Mouse (Mus musculus) ES-Bruce4 (cell line): Measurements from ENCODE around the gene Ptprt. TPM values are rescaled to one million over a fixed set of nuclear protein-coding genes. Genes with fewer than 3 reads are reported as not detected.

Experiments
- H3K27ac ChIP-seq: 2 replicates; pipeline ENCODE4 v1.5.1; 2012; ENCODE audit warnings: low read length, inconsistent platforms; ENCODE audit not compliant: insufficient read depth
- H3K27me3 ChIP-seq: 2 replicates; pipeline ENCODE4 v1.6.1; 2012; ENCODE audit warnings: mild to moderate bottlenecking, low read length, inconsistent platforms; ENCODE audit not compliant: control insufficient read depth, poor library complexity, insufficient read depth, severe bottlenecking
- H3K36me3 ChIP-seq: 2 replicates; pipeline ENCODE4 v1.6.1; 2012; ENCODE audit warnings: inconsistent platforms, mild to moderate bottlenecking, low read length, moderate library complexity; ENCODE audit not compliant: control insufficient read depth, poor library complexity, insufficient read depth, severe bottlenecking
- H3K4me1 ChIP-seq: one replicate; pipeline ENCODE4 v1.8.1; 2011; ENCODE audit warnings: low read length; ENCODE audit not compliant: control insufficient read depth, insufficient read depth
- H3K4me3 ChIP-seq: 2 replicates; pipeline ENCODE4 v1.5.1; 2011; ENCODE audit warnings: low read depth, mild to moderate bottlenecking, low read length
- H3K9ac ChIP-seq: 2 replicates; pipeline ENCODE4 v1.6.1; 2012; ENCODE audit warnings: low read depth, mild to moderate bottlenecking, inconsistent platforms; ENCODE audit not compliant: poor library complexity, severe bottlenecking
- H3K9me3 ChIP-seq: replicated peaks from 2 replicates; pipeline ENCODE4 v1.6.1; 2012; ENCODE audit warnings: mild to moderate bottlenecking, low read length, inconsistent platforms; ENCODE audit not compliant: control insufficient read depth, poor library complexity, insufficient read depth, severe bottlenecking
- CTCF ChIP-seq: IDR thresholded peaks from one replicate; pipeline ENCODE4 v1.8.1; 2011; ENCODE audit warnings: low read depth, low read length
- EP300 ChIP-seq: IDR thresholded peaks from 2 replicates; pipeline ENCODE4 v1.6.1; 2011; ENCODE audit warnings: low read depth, low read length; ENCODE audit not compliant: insufficient read depth
- POLR2A ChIP-seq: IDR thresholded peaks from one replicate; pipeline ENCODE4 v1.8.1; 2011; ENCODE audit warnings: low read length; ENCODE audit not compliant: insufficient read depth
- polyA plus RNA-seq: library from polyadenylated mRNA; stranded (reverse); fragments of >200 nt; gene quantifications from 2 replicates; pipeline ENCODE4 v1.2.4, GENCODE M21; 2011; ENCODE audit warnings: low read depth; ENCODE audit not compliant: missing spikeins, insufficient read depth, insufficient read length

The Ptprt gene
- polyA plus RNA-seq, 1 experiment: 5.1 TPM

- no peaks in the 10 kb centered on the region for H3K27me3 ChIP-seq
- H3K9me3 ChIP-seq: no peaks in the 10 kb centered on the region
- no peak overlapping the region for H3K4me3 ChIP-seq
- no peak overlapping the region for H3K9ac ChIP-seq
- H3K4me1 ChIP-seq: no peaks in the 10 kb centered on the region
- H3K27ac ChIP-seq: no peak overlapping the region
- TF ChIP-seq CTCF: no peak
- TF ChIP-seq POLR2A: no peak
- TF ChIP-seq EP300: no peak
- no peaks in the 10 kb centered on the region for H3K36me3 ChIP-seq
Observed at GRCm38 (mm10) chr2:161945424-161945823, 715.5 kb downstream of the Ptprt start.

- H3K27ac ChIP-seq: no peak overlapping the region
- no peak overlapping the region for H3K9ac ChIP-seq
- H3K9me3 ChIP-seq: no peaks in the 10 kb centered on the region
- no peaks in the 10 kb centered on the region for H3K36me3 ChIP-seq
- TF ChIP-seq CTCF: no peak
- TF ChIP-seq POLR2A: no peak
- no peak for TF ChIP-seq EP300
- no peaks in the 10 kb centered on the region for H3K4me1 ChIP-seq
- no peak overlapping the region for H3K4me3 ChIP-seq
- H3K27me3 ChIP-seq: no peaks in the 10 kb centered on the region
Observed at GRCm38 (mm10) chr2:161944689-161945088, 716.3 kb downstream of the Ptprt start.

GRCm38 (mm10) chr2:161941991-161942390 lies 719.0 kb downstream of the Ptprt start:
- Histone ChIP-seq H3K9me3 (no peaks in the 10 kb centered on the region), H3K4me1 (no peaks in the 10 kb centered on the region), H3K27me3 (no peaks in the 10 kb centered on the region), H3K4me3 (no peak overlapping the region), H3K36me3 (no peaks in the 10 kb centered on the region), H3K27ac (no peak overlapping the region), H3K9ac (no peak overlapping the region)
- TF ChIP-seq EP300 (no peak), CTCF (no peak), POLR2A (no peak)

GRCm38 (mm10) chr2:161907214-161907613 lies 753.7 kb downstream of the Ptprt start:
- Histone ChIP-seq H3K9me3 (no peaks in the 10 kb centered on the region), H3K36me3 (no peaks in the 10 kb centered on the region), H3K4me3 (no peak overlapping the region), H3K9ac (no peak overlapping the region), H3K4me1 (no peaks in the 10 kb centered on the region), H3K27me3 (no peaks in the 10 kb centered on the region), H3K27ac (no peak overlapping the region)
- no peak for TF ChIP-seq CTCF
- no peak for TF ChIP-seq POLR2A
- TF ChIP-seq EP300: no peak

- TF ChIP-seq EP300 (no peak), CTCF (no peak), POLR2A (no peak)
- H3K4me3 ChIP-seq: no peak overlapping the region
- H3K27ac ChIP-seq: no peak overlapping the region
- H3K9me3 ChIP-seq: no peaks in the 10 kb centered on the region
- H3K9ac ChIP-seq: no peak overlapping the region
- no peaks in the 10 kb centered on the region for H3K27me3 ChIP-seq
- no peaks in the 10 kb centered on the region for H3K36me3 ChIP-seq
- H3K4me1 ChIP-seq: no peaks in the 10 kb centered on the region
Observed at GRCm38 (mm10) chr2:161902196-161902595, 758.8 kb downstream of the Ptprt start.

GRCm38 (mm10) chr2:161884446-161884845 lies 776.5 kb downstream of the Ptprt start:
- no peak for TF ChIP-seq POLR2A
- TF ChIP-seq EP300: no peak
- TF ChIP-seq CTCF: no peak
- no peaks in the 10 kb centered on the region for H3K27me3 ChIP-seq
- no peak overlapping the region for H3K27ac ChIP-seq
- no peaks in the 10 kb centered on the region for H3K4me1 ChIP-seq
- no peaks in the 10 kb centered on the region for H3K9me3 ChIP-seq
- H3K36me3 ChIP-seq: no peaks in the 10 kb centered on the region
- no peak overlapping the region for H3K4me3 ChIP-seq
- no peak overlapping the region for H3K9ac ChIP-seq
